Mouse (Mus musculus) right cerebral cortex, postnatal 10 days (tissue): Measurements from ENCODE around the gene Zfp605.
"Not testable (repeated sequence)": the region's sequence is repeated elsewhere in the genome, so short reads cannot be mapped to it uniquely, and the experiment has no call there.

ENCODE experiments used
- DNase-seq, 2 experiments: peaks; one replicate each; pipeline ENCODE4 v3.0.0; 2021; ENCODE audit warnings: low spot score in 2 of 2

Zfp605 gene

GRCm38 (mm10) chr5:110107581-110108304, 2.1 kb upstream of the Zfp605 start, which contains the start of gene Gtpbp6:
Gtpbp6 (minus strand) TSS chr5:110108197.
- peak; percentile 98 for DNase-seq

- DNase-seq: no peak
These were observed 1.6 kb upstream of the Zfp605 start for GRCm38 (mm10) chr5:110108305-110108628.

- not testable (repeated sequence) for DNase-seq
These were observed 12.5 kb downstream of the Zfp605 start for GRCm38 (mm10) chr5:110122380-110122779.

GRCm38 (mm10) chr5:110135293-110136086, 25.6 kb downstream of the Zfp605 start, which contains the start of gene Chfr:
Chfr (plus strand) TSS chr5:110135842.
- DNase-seq: peak; percentile 100

GRCm38 (mm10) chr5:110136087-110136464, 26.2 kb downstream of the Zfp605 start:
- DNase-seq: no peak

GRCm38 (mm10) chr5:110137816-110138215, 27.9 kb downstream of the Zfp605 start:
- no peak for DNase-seq

GRCm38 (mm10) chr5:110139325-110139724, 29.4 kb downstream of the Zfp605 start:
- DNase-seq: no peak

- no peak for DNase-seq
These were observed 30.5 kb downstream of the Zfp605 start for GRCm38 (mm10) chr5:110140424-110140823.

- DNase-seq: no peak
These were observed 32.4 kb downstream of the Zfp605 start for GRCm38 (mm10) chr5:110142309-110142708.

GRCm38 (mm10) chr5:110143007-110143406, 33.1 kb downstream of the Zfp605 start:
- DNase-seq: no peak

- no peak for DNase-seq
These were observed 59.5 kb downstream of the Zfp605 start for GRCm38 (mm10) chr5:110169374-110169773.

GRCm38 (mm10) chr5:110176362-110177020, 66.6 kb downstream of the Zfp605 start, which contains the start of gene Golga3:
Golga3 (plus strand) TSS chr5:110176701.
- DNase-seq: peak; percentile 96

- DNase-seq: no peak
These were observed 67.1 kb downstream of the Zfp605 start for GRCm38 (mm10) chr5:110177021-110177420.

GRCm38 (mm10) chr5:110178628-110179027, 68.7 kb downstream of the Zfp605 start:
- DNase-seq: no peak
